Mouse (Mus musculus) neural tube, embryonic 11.5 days (tissue): ENCODE measurements around the gene Trmt1l. TPM values are rescaled to one million over a fixed set of nuclear protein-coding genes. Genes with fewer than 3 reads are reported as not detected.
"Not testable (repeated sequence)": the region's sequence is repeated elsewhere in the genome, so short reads cannot be mapped to it uniquely, and the experiment has no call there.

ENCODE experiments used
- ATAC-seq: fragments of 200-750 bp; cut with Nextera tagmentation; 2 replicates; pipeline ENCODE4 v1.8.0; 2017; ENCODE audit warnings: moderate number of reproducible peaks, mild to moderate bottlenecking, moderate TSS enrichment, moderate library complexity; ENCODE audit not compliant: insufficient read depth, low FRiP score, low TSS enrichment
- DNase-seq: peaks from one replicate; pipeline ENCODE4 v3.0.0-alpha.2; 2015; ENCODE audit warnings: low spot score
- H3K27ac ChIP-seq: fragments of 300-500 bp; sonication (generic); 2 replicates; pipeline ENCODE4 v1.5.1; 2014; ENCODE audit warnings: low read depth, mild to moderate bottlenecking, low read length
- H3K27me3 ChIP-seq: fragments of 300-500 bp; sonication (generic); 2 replicates; pipeline ENCODE4 v1.6.1; 2014; ENCODE audit warnings: mild to moderate bottlenecking, low read length, mixed read lengths; ENCODE audit not compliant: control insufficient read depth, insufficient read depth
- H3K36me3 ChIP-seq: fragments of 300-500 bp; sonication (generic); 2 replicates; pipeline ENCODE4 v1.6.1; 2014; ENCODE audit warnings: mild to moderate bottlenecking, low read length, moderate library complexity, mixed read lengths; ENCODE audit not compliant: control insufficient read depth, insufficient read depth
- H3K4me1 ChIP-seq: fragments of 300-500 bp; sonication (generic); 2 replicates; pipeline ENCODE4 v1.6.1; 2014; ENCODE audit warnings: low read length, mixed read lengths; ENCODE audit not compliant: control insufficient read depth, insufficient read depth
- H3K4me2 ChIP-seq: fragments of 300-500 bp; sonication (generic); 2 replicates; pipeline ENCODE4 v1.6.1; 2014; ENCODE audit warnings: low read depth, mild to moderate bottlenecking, moderate library complexity
- H3K4me3 ChIP-seq: fragments of 300-500 bp; sonication (generic); 2 replicates; pipeline ENCODE4 v1.5.1; 2014; ENCODE audit warnings: low read depth, low read length
- H3K9ac ChIP-seq: fragments of 300-500 bp; sonication (generic); 2 replicates; pipeline ENCODE4 v1.6.1; 2014; ENCODE audit warnings: mild to moderate bottlenecking, low read length
- H3K9me3 ChIP-seq: fragments of 300-500 bp; sonication (generic); 2 replicates; pipeline ENCODE4 v1.6.1; 2016; ENCODE audit warnings: low read length; ENCODE audit not compliant: control insufficient read depth
- WGBS: fragments of 180-500 bp; shearing (Covaris S2); extraction: QIAGEN DNeasy Blood & Tissue Kit; methylation state at CpG from one replicate; pipeline ENCODE4 v1.1.7; 2014; 5-methylcytosine and 5-hydroxymethylcytosine counted together
- polyA plus RNA-seq: library from polyadenylated mRNA; unstranded; fragments of >200 nt; fragmentation: Nextera tagmentation; extraction: Ambion mirVana; gene quantifications from 2 replicates; pipeline ENCODE4 v1.2.1, GENCODE M21; 2014

Gene Trmt1l
- polyA plus RNA-seq, 1 experiment from 2014 or later = 53.1 TPM

- Histone ChIP-seq H3K4me1 (no peaks in the 10 kb centered on the region), H3K27ac (no peak overlapping the region), H3K4me3 (no peak overlapping the region), H3K9me3 (no peaks in the 10 kb centered on the region), H3K36me3 (peaks cover 17% of the 10 kb centered on the region), H3K27me3 (no peaks in the 10 kb centered on the region), H3K9ac (no peak overlapping the region), H3K4me2 (no peak overlapping the region)
- WGBS = 93% methylated on average over 10 of the region's 10 CpGs
- DNase-seq (no peak), ATAC-seq (no peak)
Observed at GRCm38 (mm10) chr1:151449866-151450265, 21.5 kb downstream of the Trmt1l start.

GRCm38 (mm10) chr1:151450851-151451250 is 22.5 kb downstream of the Trmt1l start:
- no peak overlapping the region for H3K4me3 ChIP-seq
- H3K27ac ChIP-seq = no peak overlapping the region
- no peaks in the 10 kb centered on the region for H3K4me1 ChIP-seq
- no peak overlapping the region for H3K9ac ChIP-seq
- WGBS = 94% methylated on average over 1 of the region's 2 CpGs
- no peaks in the 10 kb centered on the region for H3K9me3 ChIP-seq
- no peak overlapping the region for H3K4me2 ChIP-seq
- H3K27me3 ChIP-seq = no peaks in the 10 kb centered on the region
- ATAC-seq = no peak
- H3K36me3 ChIP-seq = peaks cover 11% of the 10 kb centered on the region
- no peak for DNase-seq

- ATAC-seq = no peak
- no peak for DNase-seq
- Histone ChIP-seq H3K9me3 (no peaks in the 10 kb centered on the region), H3K36me3 (peaks cover 9% of the 10 kb centered on the region), H3K4me3 (no peak overlapping the region), H3K27me3 (no peaks in the 10 kb centered on the region), H3K4me1 (no peaks in the 10 kb centered on the region), H3K9ac (no peak overlapping the region), H3K27ac (no peak overlapping the region), H3K4me2 (no peak overlapping the region)
- WGBS = 95% methylated on average over 11 of the region's 11 CpGs
Observed at GRCm38 (mm10) chr1:151451946-151452345, 23.6 kb downstream of the Trmt1l start.

- WGBS = 94% methylated on average over 5 of the region's 5 CpGs
- no peak overlapping the region for H3K4me3 ChIP-seq
- DNase-seq (no peak), ATAC-seq (no peak)
- H3K4me1 ChIP-seq = no peaks in the 10 kb centered on the region
- H3K36me3 ChIP-seq = peaks cover 8% of the 10 kb centered on the region
- no peak overlapping the region for H3K4me2 ChIP-seq
- no peak overlapping the region for H3K27ac ChIP-seq
- H3K27me3 ChIP-seq = no peaks in the 10 kb centered on the region
- H3K9me3 ChIP-seq = no peaks in the 10 kb centered on the region
- H3K9ac ChIP-seq = no peak overlapping the region
Observed at GRCm38 (mm10) chr1:151457087-151457486, 28.7 kb downstream of the Trmt1l start.

GRCm38 (mm10) chr1:151461265-151461664 is 32.9 kb downstream of the Trmt1l start:
- 82% methylated on average over 9 of the region's 9 CpGs for WGBS
- ATAC-seq = no peak
- Histone ChIP-seq H3K4me3 (no peak overlapping the region), H3K27ac (no peak overlapping the region), H3K4me1 (no peaks in the 10 kb centered on the region), H3K27me3 (no peaks in the 10 kb centered on the region), H3K9ac (no peak overlapping the region), H3K36me3 (0 out of 2 replicates have a peak, but pooled peaks cover 4% of the 10 kb centered on the region), H3K4me2 (no peak overlapping the region), H3K9me3 (no peaks in the 10 kb centered on the region)
- no peak for DNase-seq

GRCm38 (mm10) chr1:151464914-151465313 is 36.6 kb downstream of the Trmt1l start:
- no peak overlapping the region for H3K9ac ChIP-seq
- no peak overlapping the region for H3K4me2 ChIP-seq
- no peaks in the 10 kb centered on the region for H3K27me3 ChIP-seq
- no peaks in the 10 kb centered on the region for H3K4me1 ChIP-seq
- DNase-seq = no peak
- no peaks in the 10 kb centered on the region for H3K36me3 ChIP-seq
- H3K9me3 ChIP-seq = no peaks in the 10 kb centered on the region
- WGBS = 62% methylated on average over 4 of the region's 4 CpGs
- ATAC-seq = no peak
- no peak overlapping the region for H3K4me3 ChIP-seq
- no peak overlapping the region for H3K27ac ChIP-seq

- H3K9me3 ChIP-seq = no peaks in the 10 kb centered on the region
- H3K27ac ChIP-seq = no peak overlapping the region
- H3K4me1 ChIP-seq = no peaks in the 10 kb centered on the region
- ATAC-seq = no peak
- H3K4me3 ChIP-seq = no peak overlapping the region
- DNase-seq = no peak
- 87% methylated on average over 4 of the region's 4 CpGs for WGBS
- H3K27me3 ChIP-seq = no peaks in the 10 kb centered on the region
- H3K9ac ChIP-seq = no peak overlapping the region
- H3K4me2 ChIP-seq = no peak overlapping the region
- peaks cover 3% of the 10 kb centered on the region; the same call in 1 of the 2 replicates for H3K36me3 ChIP-seq
Observed at GRCm38 (mm10) chr1:151466571-151466970, 38.2 kb downstream of the Trmt1l start.

- H3K4me3 ChIP-seq = no peak overlapping the region
- no peaks in the 10 kb centered on the region for H3K9me3 ChIP-seq
- ATAC-seq (0 out of 2 replicates have a peak, but pooled peaks have one; percentile 54), DNase-seq (no peak)
- no peaks in the 10 kb centered on the region for H3K27me3 ChIP-seq
- H3K4me2 ChIP-seq = no peak overlapping the region
- WGBS = 47% methylated on average over 7 of the region's 7 CpGs
- peaks cover 13% of the 10 kb centered on the region for H3K36me3 ChIP-seq
- no peak overlapping the region for H3K9ac ChIP-seq
- H3K27ac ChIP-seq = no peak overlapping the region
- no peaks in the 10 kb centered on the region for H3K4me1 ChIP-seq
Observed at GRCm38 (mm10) chr1:151471429-151471828, 43.1 kb downstream of the Trmt1l start.

GRCm38 (mm10) chr1:151472386-151472785 is 44.0 kb downstream of the Trmt1l start:
- H3K4me2 ChIP-seq, H3K4me1 ChIP-seq, H3K27me3 ChIP-seq, H3K4me3 ChIP-seq, H3K27ac ChIP-seq, ATAC-seq, H3K9ac ChIP-seq, H3K9me3 ChIP-seq, DNase-seq: not testable (repeated sequence)
- 95% methylated on average over 8 of the region's 8 CpGs for WGBS
- peaks cover 13% of the 10 kb centered on the region for H3K36me3 ChIP-seq
